Mouse (Mus musculus): ENCODE results near the gene Nutf2. TPM values are rescaled to one million over a fixed set of nuclear protein-coding genes. Genes with fewer than 3 reads are reported as not detected.
"Not testable (repeated sequence)": the region's sequence is repeated elsewhere in the genome, so short reads cannot be mapped to it uniquely, and the experiment has no call there.

Gene Nutf2
- polyA plus RNA-seq (2016; fragmentation: Nextera tagmentation; extraction: Ambion mirVana): 375 and 418 TPM in 2 replicates

- Histone ChIP-seq H3K36me3 (peaks cover 53% of the 10 kb centered on the region), H3K27ac (replicated peaks) (peak within 1 kb of the TSS; percentile 99), H3K4me3 (peak within 1 kb of the TSS; percentile 69), H3K4me1 (peaks cover 77% of the 10 kb centered on the region), H3K9me3 (replicated peaks) (no peaks in the 10 kb centered on the region), H3K27me3 (ENCODE audit: low read depth, poor library complexity, severe bottlenecking) (no peaks in the 10 kb centered on the region)
- DNase-seq (ENCODE audit: low spot score): peak; percentile 98
- under 1% methylated on average over 58 of the region's 59 CpGs for WGBS
These were observed at the start of gene Nutf2 for GRCm38 (mm10) chr8:105860143-105860981. Gene Nutf2 (plus strand): TSS chr8:105860580.

GRCm38 (mm10) chr8:105811061-105811460 is 49.3 kb upstream of the Nutf2 start:
- Histone ChIP-seq H3K4me3 (no peak overlapping the region), H3K27ac (replicated peaks) (no peak overlapping the region), H3K4me1 (no peaks in the 10 kb centered on the region), H3K27me3 (ENCODE audit: low read depth, poor library complexity, severe bottlenecking) (no peaks in the 10 kb centered on the region), H3K9me3 (replicated peaks) (no peaks in the 10 kb centered on the region), H3K36me3 (peaks cover 60% of the 10 kb centered on the region)
- 93% methylated on average over 10 of the region's 10 CpGs for WGBS
- no peak for DNase-seq (ENCODE audit: low spot score)

GRCm38 (mm10) chr8:105811543-105811942 is 48.8 kb upstream of the Nutf2 start:
- no peaks in the 10 kb centered on the region for H3K9me3 ChIP-seq (replicated peaks)
- no peaks in the 10 kb centered on the region for H3K27me3 ChIP-seq (ENCODE audit: low read depth, poor library complexity, severe bottlenecking)
- DNase-seq (ENCODE audit: low spot score): no peak
- H3K27ac ChIP-seq (replicated peaks): no peak overlapping the region
- peaks cover 59% of the 10 kb centered on the region for H3K36me3 ChIP-seq
- no peaks in the 10 kb centered on the region for H3K4me1 ChIP-seq
- 79% methylated on average over 3 of the region's 3 CpGs for WGBS
- H3K4me3 ChIP-seq: no peak overlapping the region

- Histone ChIP-seq H3K36me3 (peaks cover 58% of the 10 kb centered on the region), H3K4me1 (no peaks in the 10 kb centered on the region), H3K27me3 (ENCODE audit: low read depth, poor library complexity, severe bottlenecking) (no peaks in the 10 kb centered on the region), H3K27ac (replicated peaks) (no peak overlapping the region), H3K9me3 (replicated peaks) (no peaks in the 10 kb centered on the region), H3K4me3 (no peak overlapping the region)
- no peak for DNase-seq (ENCODE audit: low spot score)
- WGBS: 86% methylated on average over 5 of the region's 5 CpGs
These were observed 47.9 kb upstream of the Nutf2 start for GRCm38 (mm10) chr8:105812511-105812910.

- H3K36me3 ChIP-seq: peaks cover 64% of the 10 kb centered on the region
- no peak for DNase-seq (ENCODE audit: low spot score)
- no peaks in the 10 kb centered on the region for H3K27me3 ChIP-seq (ENCODE audit: low read depth, poor library complexity, severe bottlenecking)
- no peak overlapping the region for H3K27ac ChIP-seq (replicated peaks)
- H3K9me3 ChIP-seq (replicated peaks): no peaks in the 10 kb centered on the region
- no peak overlapping the region for H3K4me3 ChIP-seq
- no peaks in the 10 kb centered on the region for H3K4me1 ChIP-seq
- WGBS: 95% methylated on average over 6 of the region's 6 CpGs
These were observed 47.1 kb upstream of the Nutf2 start for GRCm38 (mm10) chr8:105813241-105813640.

GRCm38 (mm10) chr8:105819659-105820058 is 40.7 kb upstream of the Nutf2 start:
- Histone ChIP-seq H3K27ac (replicated peaks) (no peak overlapping the region), H3K36me3 (peaks cover 83% of the 10 kb centered on the region), H3K4me1 (no peaks in the 10 kb centered on the region), H3K9me3 (replicated peaks) (no peaks in the 10 kb centered on the region), H3K27me3 (ENCODE audit: low read depth, poor library complexity, severe bottlenecking) (no peaks in the 10 kb centered on the region), H3K4me3 (no peak overlapping the region)
- DNase-seq (ENCODE audit: low spot score): no peak
- 86% methylated on average over 3 of the region's 3 CpGs for WGBS

- Histone ChIP-seq H3K4me1 (peaks cover 7% of the 10 kb centered on the region), H3K27me3 (ENCODE audit: low read depth, poor library complexity, severe bottlenecking) (no peaks in the 10 kb centered on the region), H3K27ac (replicated peaks) (no peak overlapping the region), H3K4me3 (no peak overlapping the region), H3K36me3 (peaks cover 88% of the 10 kb centered on the region), H3K9me3 (replicated peaks) (no peaks in the 10 kb centered on the region)
- no peak for DNase-seq (ENCODE audit: low spot score)
- WGBS: 89% methylated on average over 1 of the region's 1 CpGs
These were observed 39.5 kb upstream of the Nutf2 start for GRCm38 (mm10) chr8:105820925-105821324.

- H3K9me3 ChIP-seq (replicated peaks): no peaks in the 10 kb centered on the region
- WGBS: 91% methylated on average over 4 of the region's 4 CpGs
- DNase-seq (ENCODE audit: low spot score): no peak
- peak overlapping the region; percentile 97 for H3K4me3 ChIP-seq
- peaks cover 20% of the 10 kb centered on the region for H3K4me1 ChIP-seq
- H3K36me3 ChIP-seq: peaks cover 55% of the 10 kb centered on the region
- no peaks in the 10 kb centered on the region for H3K27me3 ChIP-seq (ENCODE audit: low read depth, poor library complexity, severe bottlenecking)
- H3K27ac ChIP-seq (replicated peaks): no peak overlapping the region
These were observed 34.9 kb upstream of the Nutf2 start for GRCm38 (mm10) chr8:105825506-105825905.

- H3K36me3 ChIP-seq: peaks cover 46% of the 10 kb centered on the region
- no peak for DNase-seq (ENCODE audit: low spot score)
- no peaks in the 10 kb centered on the region for H3K9me3 ChIP-seq (replicated peaks)
- peak overlapping the region; percentile 94 for H3K27ac ChIP-seq (replicated peaks)
- H3K4me1 ChIP-seq: peaks cover 20% of the 10 kb centered on the region
- 18% methylated on average over 4 of the region's 4 CpGs for WGBS
- peak overlapping the region; percentile 97 for H3K4me3 ChIP-seq
- H3K27me3 ChIP-seq (ENCODE audit: low read depth, poor library complexity, severe bottlenecking): no peaks in the 10 kb centered on the region
These were observed 34.0 kb upstream of the Nutf2 start for GRCm38 (mm10) chr8:105826379-105826778.

- peak; percentile 96 for DNase-seq (ENCODE audit: low spot score)
- H3K27ac ChIP-seq (replicated peaks): peak within 1 kb of the TSS; percentile 94
- peaks cover 20% of the 10 kb centered on the region for H3K4me1 ChIP-seq
- peak within 1 kb of the TSS; percentile 97 for H3K4me3 ChIP-seq
- WGBS: under 1% methylated on average over 52 of the region's 52 CpGs
- H3K27me3 ChIP-seq (ENCODE audit: low read depth, poor library complexity, severe bottlenecking): no peaks in the 10 kb centered on the region
- H3K9me3 ChIP-seq (replicated peaks): no peaks in the 10 kb centered on the region
- H3K36me3 ChIP-seq: peaks cover 38% of the 10 kb centered on the region
These were observed 33.2 kb upstream of the Nutf2 start, which contains the start of the genes Ranbp10 and Tsnaxip1 for GRCm38 (mm10) chr8:105826861-105827848. Gene Ranbp10 (minus strand): TSS chr8:105827350. Gene Tsnaxip1 (plus strand): TSS chr8:105827731.

- not testable (repeated sequence) for H3K27ac ChIP-seq (replicated peaks); DNase-seq (ENCODE audit: low spot score); H3K4me1 ChIP-seq; H3K27me3 ChIP-seq (ENCODE audit: low read depth, poor library complexity, severe bottlenecking); H3K9me3 ChIP-seq (replicated peaks); H3K36me3 ChIP-seq; H3K4me3 ChIP-seq
- WGBS: 83% methylated on average over 2 of the region's 2 CpGs
These were observed 26.6 kb upstream of the Nutf2 start for GRCm38 (mm10) chr8:105833740-105834139.

- peak; percentile 39 for DNase-seq (ENCODE audit: low spot score)
- Histone ChIP-seq H3K9me3 (replicated peaks) (no peaks in the 10 kb centered on the region), H3K4me1 (peaks cover 10% of the 10 kb centered on the region; the same call in 1 of the 2 replicates), H3K4me3 (no peak overlapping the region), H3K36me3 (no peaks in the 10 kb centered on the region), H3K27me3 (ENCODE audit: low read depth, poor library complexity, severe bottlenecking) (no peaks in the 10 kb centered on the region), H3K27ac (replicated peaks) (no peak overlapping the region)
- 32% methylated on average over 11 of the region's 11 CpGs for WGBS
These were observed 25.1 kb upstream of the Nutf2 start for GRCm38 (mm10) chr8:105835318-105835717.
